Mouse (Mus musculus) gonadal fat pad, adult 2 months (tissue): ENCODE measurements around the gene Csta1. TPM values are rescaled to one million over a fixed set of nuclear protein-coding genes. Genes with fewer than 3 reads are reported as not detected.

Experiments used
- DNase-seq: peaks from one replicate; pipeline ENCODE4 v3.0.0-alpha.2; 2012; ENCODE audit warnings: low read depth
- polyA plus RNA-seq: library from polyadenylated mRNA; depleted of rRNA; stranded (reverse); fragments of >200 nt; gene quantifications from 2 replicates; pipeline ENCODE4 v1.2.3, GENCODE M21; 2012; rRNA removed

The Csta1 gene
- polyA plus RNA-seq, 1 experiment: not detected

- peak; percentile 45 for DNase-seq
Observed at GRCm38 (mm10) chr16:36071450-36072379, 59.3 kb downstream of the Csta1 start, which contains the start of the genes Fam162a and Ccdc58. Gene Fam162a (minus strand): TSS chr16:36071594. Gene Ccdc58 (plus strand): TSS chr16:36071685.

GRCm38 (mm10) chr16:36071071-36071449 is 60.0 kb downstream of the Csta1 start:
- no peak for DNase-seq

Other genes with a start within 250 kb of the Csta1 start
- gene Parp9, start 192.8 kb downstream of the Csta1 start, polyA plus RNA-seq: 7.3 and 10.4 TPM in 2 replicates
- gene Dtx3l, start 192.1 kb downstream of the Csta1 start, polyA plus RNA-seq: 6.3 and 7.1 TPM in 2 replicates
- 8.9 and 9.4 TPM in 2 replicates for gene Kpna1, start 152.5 kb downstream of the Csta1 start, polyA plus RNA-seq
- gene Wdr5b, start 90.1 kb downstream of the Csta1 start, polyA plus RNA-seq: 2.8 and 2.9 TPM in 2 replicates
- gene Fam162a, start 59.6 kb downstream of the Csta1 start, polyA plus RNA-seq: 41.6 and 64.5 TPM in 2 replicates
- gene Ccdc58, start 59.6 kb downstream of the Csta1 start, polyA plus RNA-seq: 8.0 and 10.9 TPM in 2 replicates
- gene Stfa2l1, start 25.6 kb upstream of the Csta1 start, polyA plus RNA-seq: not detected in 2 replicates
- not detected in 2 replicates for gene Gm5483, start 53.0 kb upstream of the Csta1 start, polyA plus RNA-seq
- gene Gm5416, start 79.2 kb upstream of the Csta1 start, polyA plus RNA-seq: not detected in 2 replicates
- 0.20 TPM in 1 of 2 replicates, not detected in the other for gene 2010005H15Rik, start 90.2 kb upstream of the Csta1 start, polyA plus RNA-seq
- gene Stfa1, start 145.7 kb upstream of the Csta1 start, polyA plus RNA-seq: not detected in 2 replicates
- not detected in 2 replicates for gene BC117090, start 203.1 kb upstream of the Csta1 start, polyA plus RNA-seq
- gene BC100530, start 236.5 kb upstream of the Csta1 start, polyA plus RNA-seq: not detected in 2 replicates